Mouse (Mus musculus) bone marrow, adult 2 months (tissue): ENCODE results near the gene Ctf2.

Experiments used
- CTCF ChIP-seq: fragments of 200-500 bp; IDR thresholded peaks from 2 replicates; pipeline ENCODE4 v1.5.1; 2011; ENCODE audit warnings: low read length, control low read depth; ENCODE audit not compliant: control insufficient read depth, insufficient read depth
- POLR2A ChIP-seq: fragments of 200-500 bp; IDR thresholded peaks from 2 replicates; pipeline ENCODE4 v1.6.1; 2011; ENCODE audit warnings: low read depth, mild to moderate bottlenecking, control low read depth, low read length, borderline replicate concordance; ENCODE audit not compliant: control insufficient read depth

GRCm38 (mm10) chr7:127763642-127764041 lies 31.7 kb upstream of the Ctf2 start:
- no peak for TF ChIP-seq CTCF
- TF ChIP-seq POLR2A, result no peak
